Mouse (Mus musculus): ENCODE data around the gene Cntnap3.

- TF ChIP-seq CTCF (IDR thresholded peaks at IDR 0.05 in 2 of 3, conservative IDR thresholded peaks at IDR 0.05 in 1 of 3; ENCODE audit: control insufficient read depth in 1 of 3, insufficient read depth in 1 of 3, low read depth in 2 of 3, low read length in 3 of 3, poor library complexity in 1 of 3, severe bottlenecking in 1 of 3) = no peak
- TF ChIP-seq TBP (IDR thresholded peaks at IDR 0.05; ENCODE audit: low read depth, low read length) = no peak
- no peak for TF ChIP-seq GATA1 (IDR thresholded peaks at IDR 0.05; ENCODE audit: low read depth, low read length)
- TF ChIP-seq SMC3 (IDR thresholded peaks at IDR 0.05; ENCODE audit: low read depth, low read length) = no peak
- no peak for TF ChIP-seq POLR2A (IDR thresholded peaks at IDR 0.05; ENCODE audit: control insufficient read depth in 1 of 2, insufficient read depth in 1 of 2, low read depth in 1 of 2, low read length in 2 of 2, poor library complexity in 1 of 2)
- TF ChIP-seq ZMIZ1 (IDR thresholded peaks at IDR 0.05; ENCODE audit: low read depth, low read length) = no peak
- no peak for TF ChIP-seq ETS1 (IDR thresholded peaks at IDR 0.05; ENCODE audit: low read depth, low read length)
- no peak for TF ChIP-seq RAD21 (IDR thresholded peaks at IDR 0.05; ENCODE audit: low read depth, low read length)
- no peak for TF ChIP-seq CHD2 (IDR thresholded peaks at IDR 0.05; ENCODE audit: low read length)
- TF ChIP-seq ZC3H11A (IDR thresholded peaks at IDR 0.05; ENCODE audit: low read depth, low read length) = no peak
Measured at GRCm38 (mm10) chr13:64903585-64904208, at the start of gene Cntnap3.

Data from MEL (cell line).